Mouse (Mus musculus) fibroblast of lung, adult 2 months (primary cell): ENCODE measurements around the gene Polk.

Experiments
- DNase-seq: peaks from one replicate; pipeline ENCODE4 v3.0.0-alpha.2; 2011; ENCODE audit warnings: low read depth

Polk gene

GRCm38 (mm10) chr13:96462644-96463043 lies 79.7 kb downstream of the Polk start:
- DNase-seq = no peak

- no peak for DNase-seq
Measured at GRCm38 (mm10) chr13:96458606-96459005, 83.8 kb downstream of the Polk start.

GRCm38 (mm10) chr13:96458018-96458417 lies 84.4 kb downstream of the Polk start:
- no peak for DNase-seq

GRCm38 (mm10) chr13:96457566-96457965 lies 84.8 kb downstream of the Polk start:
- DNase-seq = no peak

- no peak for DNase-seq
Measured at GRCm38 (mm10) chr13:96454288-96454687, 88.1 kb downstream of the Polk start.

GRCm38 (mm10) chr13:96452621-96453020 lies 89.8 kb downstream of the Polk start:
- no peak for DNase-seq

DNA sequence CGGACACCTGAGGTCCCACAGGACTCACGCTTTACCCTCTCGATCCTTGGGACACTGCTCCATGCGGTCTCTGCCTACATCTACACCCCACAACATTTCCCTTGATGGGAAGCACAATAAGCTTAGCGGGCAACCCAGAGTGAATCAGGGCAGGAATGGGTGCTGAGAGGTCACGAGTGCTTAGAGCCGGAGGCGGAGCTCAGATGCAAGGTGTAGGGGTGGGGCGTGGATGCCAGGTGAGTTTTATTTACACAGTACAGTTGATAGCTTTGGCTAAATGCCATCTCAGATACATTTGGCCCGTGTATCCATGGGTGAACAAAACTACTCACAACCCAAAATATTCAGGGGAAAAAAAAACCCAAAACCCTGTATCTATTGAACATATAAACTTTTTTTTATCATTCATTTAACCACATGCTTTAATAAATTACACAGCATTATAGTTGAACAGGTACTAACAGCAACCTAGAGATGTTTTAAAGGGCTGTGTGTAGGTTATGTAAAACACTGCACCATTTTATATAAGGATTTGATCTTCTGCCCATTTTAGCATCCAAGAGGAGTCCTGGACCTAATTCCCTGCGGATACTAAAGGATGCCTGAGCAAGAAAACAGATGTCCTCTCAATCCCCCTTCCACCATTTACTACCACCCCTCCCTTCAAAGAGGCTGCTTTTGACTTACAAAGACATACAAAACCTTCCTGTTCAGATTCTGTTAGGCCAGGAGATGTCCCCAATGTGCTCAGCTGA lies 90.8 kb downstream of the Polk start:
- no peak for DNase-seq

DNA sequence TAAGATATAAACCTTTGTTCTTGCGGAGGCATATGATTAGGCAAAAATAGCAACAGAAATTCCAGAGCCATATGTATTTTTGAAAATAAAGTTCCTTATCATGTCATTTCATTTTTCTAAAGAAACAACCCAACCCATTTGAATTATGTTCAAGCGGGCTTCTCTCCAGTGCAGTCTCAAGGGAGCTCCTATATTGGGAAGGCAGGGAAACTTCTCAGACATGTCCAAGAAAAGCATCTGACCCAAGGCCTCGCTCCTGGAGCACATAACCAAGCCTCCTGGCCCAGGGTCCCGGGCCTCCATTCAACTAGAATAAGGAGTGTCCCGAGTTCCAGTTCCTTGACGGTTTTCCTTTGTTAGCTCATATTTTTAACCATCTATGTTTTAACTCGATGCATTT lies 91.5 kb downstream of the Polk start:
- no peak for DNase-seq

DNA sequence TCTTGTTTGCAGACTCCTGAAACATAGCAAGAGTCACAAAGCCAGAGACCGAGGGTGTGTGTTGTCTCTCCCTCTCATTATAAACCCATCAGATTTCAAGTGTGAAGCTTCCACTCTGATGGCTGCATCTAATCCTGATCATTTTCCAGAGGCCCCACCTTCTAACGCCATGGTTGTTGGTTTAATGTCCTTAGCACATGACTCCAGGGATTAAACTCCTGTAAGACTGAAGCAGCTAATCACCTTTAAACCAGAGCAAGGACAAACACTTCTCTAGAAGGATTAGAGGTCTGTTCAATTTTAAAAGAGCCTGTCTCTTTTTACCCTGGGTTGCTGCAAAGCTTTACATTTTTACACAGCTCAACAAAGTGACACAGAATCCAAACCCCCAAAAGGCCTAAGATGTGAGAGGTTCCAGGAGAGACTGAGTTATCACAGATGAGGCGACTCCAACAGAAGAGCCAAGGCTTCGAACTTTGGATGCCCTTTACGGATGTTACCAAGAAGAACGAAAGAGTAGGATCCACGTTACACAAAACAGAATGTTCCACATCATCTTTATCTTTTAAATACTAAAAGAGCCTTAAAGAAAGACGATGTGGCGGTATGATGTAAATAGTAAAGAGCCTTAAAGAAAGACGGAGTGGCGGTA lies 92.0 kb downstream of the Polk start:
- DNase-seq = no peak

GRCm38 (mm10) chr13:96440436-96440835 lies 101.9 kb downstream of the Polk start:
- DNase-seq = no peak

GRCm38 (mm10) chr13:96436921-96437320 lies 105.5 kb downstream of the Polk start:
- DNase-seq = no peak

DNA sequence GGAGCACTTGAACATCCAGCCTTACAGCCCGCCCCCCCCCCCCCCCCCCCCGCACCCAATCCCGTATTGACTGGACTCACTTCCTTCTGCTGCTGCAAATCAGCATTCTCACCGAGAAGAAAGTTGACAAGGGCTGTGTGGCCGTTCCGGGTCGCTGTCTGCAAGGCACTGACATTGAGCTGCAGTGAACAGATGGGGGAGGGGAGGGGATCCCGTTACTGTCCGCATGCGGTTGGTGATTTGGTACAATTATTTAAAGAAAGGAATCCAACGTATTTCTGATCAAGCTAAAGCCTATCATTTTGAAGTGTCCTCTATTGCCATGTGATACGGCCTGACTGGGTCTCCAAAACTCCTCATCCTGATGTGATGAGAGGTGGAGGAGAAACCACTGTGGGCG lies 106.6 kb downstream of the Polk start:
- DNase-seq = no peak

- DNase-seq = no peak
Measured at GRCm38 (mm10) chr13:96434899-96435331, 107.5 kb downstream of the Polk start.

- no peak for DNase-seq
Measured at GRCm38 (mm10) chr13:96433648-96434190, 108.7 kb downstream of the Polk start.

GRCm38 (mm10) chr13:96433041-96433440 lies 109.3 kb downstream of the Polk start:
- DNase-seq = no peak

GRCm38 (mm10) chr13:96432376-96432811 lies 110.0 kb downstream of the Polk start:
- DNase-seq = no peak

DNA sequence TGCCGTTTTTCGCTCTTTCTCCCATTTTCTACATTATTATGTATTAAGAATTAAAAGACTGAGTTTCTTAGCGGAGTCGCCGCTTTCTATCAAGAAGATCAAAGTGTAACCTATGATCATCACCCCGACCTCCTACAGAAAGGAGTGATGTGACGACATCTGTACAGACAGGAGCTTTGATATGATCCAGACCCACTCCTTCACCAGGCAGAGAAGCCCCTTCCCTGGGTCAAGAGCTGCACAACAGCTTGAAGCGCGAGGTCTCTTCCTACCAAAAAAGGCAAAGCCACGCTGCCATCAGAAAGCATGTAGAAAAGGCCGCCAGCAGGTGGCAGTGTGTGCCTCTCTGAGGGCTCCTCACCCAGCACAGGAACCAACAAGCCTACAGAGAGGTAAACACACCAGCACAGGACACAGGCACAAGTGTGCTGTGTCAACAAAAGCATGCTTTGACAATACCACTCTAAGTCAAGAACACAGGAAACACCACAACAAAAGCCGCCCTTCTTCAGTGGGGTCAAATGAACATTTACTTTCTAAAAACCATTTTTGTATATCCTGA lies 110.7 kb downstream of the Polk start:
- DNase-seq = peak; percentile 41
